Mouse (Mus musculus): ENCODE results near the gene Shisa9. TPM values are rescaled to one million over a fixed set of nuclear protein-coding genes. Genes with fewer than 3 reads are reported as not detected.

Gene Shisa9
- polyA plus RNA-seq, 1 experiment from 2014 or later = 2.5 TPM

DNA sequence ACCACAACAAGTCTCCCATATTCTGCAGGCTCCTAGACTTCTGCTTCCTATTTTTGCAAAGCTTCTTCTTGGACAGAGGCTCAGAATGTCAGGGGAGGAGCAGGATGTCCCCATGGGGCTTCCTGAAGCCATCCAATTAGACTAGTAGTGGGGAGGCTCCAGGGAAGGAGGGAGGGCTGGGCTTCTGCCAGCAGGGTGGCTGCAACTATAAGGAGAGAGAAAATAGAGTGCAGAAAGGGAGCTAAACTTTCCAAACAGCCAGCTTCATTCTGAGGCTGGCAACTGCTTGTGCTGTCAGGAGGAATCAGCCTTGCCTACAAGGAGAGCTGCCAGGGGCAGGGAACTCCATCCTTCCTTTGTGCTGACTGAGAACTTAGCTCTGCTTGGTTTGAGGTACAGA is 162.8 kb downstream of the Shisa9 start:
- no peak overlapping the region for H3K27ac ChIP-seq
- no peaks in the 10 kb centered on the region for H3K4me1 ChIP-seq
- ATAC-seq (ENCODE audit: low FRiP score) = no peak
- no peak overlapping the region for H3K4me3 ChIP-seq
- no peaks in the 10 kb centered on the region for H3K36me3 ChIP-seq
- no peak overlapping the region for H3K4me2 ChIP-seq (replicated peaks)
- no peaks in the 10 kb centered on the region for H3K27me3 ChIP-seq
- no peak overlapping the region for H3K9ac ChIP-seq
- H3K9me3 ChIP-seq (replicated peaks) = no peaks in the 10 kb centered on the region

DNA sequence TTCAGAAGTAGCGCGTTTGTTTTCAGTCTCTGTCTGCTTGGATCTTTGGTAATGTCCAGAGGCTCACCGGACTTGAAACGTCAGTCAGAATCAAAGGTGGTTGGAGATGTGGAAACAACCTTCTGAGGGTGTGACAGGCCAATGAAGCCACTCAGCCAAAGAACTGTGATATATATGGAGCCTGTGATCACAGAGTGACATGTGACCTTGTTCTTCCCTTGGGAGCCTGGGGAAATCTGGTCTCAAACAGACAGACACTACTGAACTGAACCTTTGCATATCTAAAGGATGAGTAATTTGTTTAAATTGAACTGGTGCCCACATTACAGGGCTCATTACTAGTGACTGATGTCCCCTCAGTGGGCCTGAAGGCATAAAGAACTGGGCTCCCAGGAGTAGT is 168.1 kb downstream of the Shisa9 start:
- H3K4me3 ChIP-seq = no peak overlapping the region
- H3K9me3 ChIP-seq (replicated peaks) = no peaks in the 10 kb centered on the region
- H3K27me3 ChIP-seq = no peaks in the 10 kb centered on the region
- no peaks in the 10 kb centered on the region; the same call in 1 of the 2 replicates for H3K4me1 ChIP-seq
- H3K36me3 ChIP-seq = no peaks in the 10 kb centered on the region
- WGBS = 73% methylated on average over 4 of the region's 4 CpGs
- no peak for ATAC-seq (ENCODE audit: low FRiP score)
- no peak overlapping the region for H3K4me2 ChIP-seq (replicated peaks)
- H3K9ac ChIP-seq = no peak overlapping the region
- H3K27ac ChIP-seq = no peak overlapping the region

DNA sequence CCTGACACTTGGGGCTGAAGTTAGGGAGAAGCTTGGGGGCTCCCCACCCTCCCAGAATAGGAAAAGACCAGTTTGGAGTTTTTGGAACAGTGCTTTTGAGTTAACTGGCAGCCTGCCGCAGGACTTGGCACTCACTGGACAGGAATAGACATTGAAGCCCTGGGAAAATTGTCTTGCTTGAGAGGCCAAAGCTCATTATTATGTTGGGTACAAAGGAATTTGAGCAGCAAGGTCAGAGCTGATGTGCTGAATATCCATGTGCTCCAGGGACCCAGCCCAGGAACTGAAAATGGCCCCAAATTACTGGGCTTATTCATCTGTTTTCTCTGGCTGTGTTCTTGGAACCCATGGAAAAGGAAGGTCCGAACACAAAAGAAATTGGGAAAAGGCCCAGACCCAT is 170.6 kb downstream of the Shisa9 start:
- Histone ChIP-seq H3K9me3 (replicated peaks) (no peaks in the 10 kb centered on the region), H3K27ac (no peak overlapping the region), H3K4me3 (no peak overlapping the region), H3K36me3 (no peaks in the 10 kb centered on the region), H3K4me1 (no peaks in the 10 kb centered on the region; the same call in 1 of the 2 replicates), H3K27me3 (no peaks in the 10 kb centered on the region), H3K9ac (no peak overlapping the region), H3K4me2 (replicated peaks) (no peak overlapping the region)
- 78% methylated on average over 2 of the region's 2 CpGs for WGBS
- ATAC-seq (ENCODE audit: low FRiP score) = no peak

DNA sequence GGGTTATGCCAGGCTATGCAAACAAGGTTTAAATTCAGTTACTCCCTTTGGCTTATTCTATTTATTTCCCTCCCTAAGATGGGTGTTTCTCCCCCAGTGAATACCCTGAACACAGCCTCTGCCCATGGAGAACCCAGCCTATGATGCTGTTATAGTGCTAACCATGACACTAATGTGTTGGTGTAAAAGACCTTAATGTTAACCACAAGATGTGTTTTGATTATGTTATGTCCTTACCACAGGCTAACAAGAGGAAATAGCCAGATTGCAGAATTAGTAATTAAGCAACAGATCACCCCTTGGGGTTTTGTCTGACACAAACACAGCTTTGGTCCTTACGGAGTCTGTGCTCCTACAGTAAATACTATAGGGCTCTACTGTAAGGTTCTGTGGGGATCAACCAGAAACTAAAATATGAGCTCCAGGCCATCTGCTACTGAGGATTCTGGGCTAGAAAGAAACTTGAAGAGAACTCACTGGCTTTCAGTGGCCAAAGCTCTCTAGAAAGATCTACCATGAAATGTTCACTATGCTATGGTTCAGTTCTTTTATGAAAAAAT is 189.6 kb downstream of the Shisa9 start:
- no peaks in the 10 kb centered on the region for H3K4me1 ChIP-seq
- no peak overlapping the region for H3K9ac ChIP-seq

DNA sequence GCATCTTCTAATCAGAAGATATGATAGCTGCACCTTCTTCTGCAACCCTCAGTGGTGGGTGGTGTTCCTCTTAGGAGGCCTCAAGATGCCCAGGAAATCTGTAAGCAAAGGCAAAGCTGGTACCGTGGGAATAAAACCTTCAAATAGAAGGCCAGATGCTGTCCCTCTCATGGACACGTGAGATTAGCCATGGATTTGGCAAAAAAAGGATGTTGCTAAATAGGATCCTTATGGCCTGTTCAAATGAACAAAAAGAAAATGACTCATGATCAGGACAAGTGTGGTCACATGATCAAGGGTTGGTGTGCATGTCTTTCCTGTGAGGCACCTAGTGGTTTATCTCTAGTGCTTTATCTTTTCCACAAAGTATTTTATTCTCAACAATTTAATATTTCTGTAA is 194.1 kb downstream of the Shisa9 start:
- no peaks in the 10 kb centered on the region for H3K9me3 ChIP-seq (replicated peaks)
- 85% methylated on average over 2 of the region's 2 CpGs for WGBS
- H3K4me1 ChIP-seq = no peaks in the 10 kb centered on the region
- no peak overlapping the region for H3K9ac ChIP-seq
- ATAC-seq (ENCODE audit: low FRiP score) = no peak
- H3K27me3 ChIP-seq = no peaks in the 10 kb centered on the region
- no peak overlapping the region for H3K4me2 ChIP-seq (replicated peaks)
- no peak overlapping the region for H3K27ac ChIP-seq
- H3K4me3 ChIP-seq = no peak overlapping the region
- no peaks in the 10 kb centered on the region for H3K36me3 ChIP-seq

More for the DNA sequence above, 189.6 kb downstream of the Shisa9 start:
- H3K27me3 ChIP-seq = no peaks in the 10 kb centered on the region
- no peaks in the 10 kb centered on the region for H3K9me3 ChIP-seq (replicated peaks)
- H3K27ac ChIP-seq = no peak overlapping the region
- WGBS = 82% methylated on average over 1 of the region's 1 CpGs
- ATAC-seq (ENCODE audit: low FRiP score) = no peak
- no peaks in the 10 kb centered on the region for H3K36me3 ChIP-seq
- H3K4me2 ChIP-seq (replicated peaks) = no peak overlapping the region
- H3K4me3 ChIP-seq = no peak overlapping the region

DNA sequence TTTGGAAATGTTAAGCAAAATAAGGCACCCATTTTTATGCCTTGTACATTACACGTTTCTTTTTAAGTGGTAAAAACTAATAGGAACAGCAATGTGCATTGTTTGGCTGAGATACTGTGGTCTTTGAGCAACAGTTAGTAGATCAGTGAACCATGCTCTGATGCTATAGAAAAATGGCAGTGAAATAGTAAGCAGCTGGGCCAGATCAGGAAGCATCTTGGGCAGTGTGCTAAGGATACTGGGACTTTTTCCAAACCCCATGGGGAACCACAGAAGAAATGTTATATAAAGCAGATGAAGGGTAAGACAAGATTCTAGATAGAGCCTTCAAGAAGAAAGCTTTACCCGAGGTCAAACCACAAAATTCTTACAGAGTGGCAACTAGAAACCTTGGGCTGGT is 205.8 kb downstream of the Shisa9 start:
- Histone ChIP-seq H3K27me3 (no peaks in the 10 kb centered on the region), H3K36me3 (no peaks in the 10 kb centered on the region), H3K4me2 (replicated peaks) (no peak overlapping the region), H3K9me3 (replicated peaks) (no peaks in the 10 kb centered on the region), H3K4me1 (no peaks in the 10 kb centered on the region), H3K27ac (no peak overlapping the region), H3K4me3 (no peak overlapping the region), H3K9ac (no peak overlapping the region)
- ATAC-seq (ENCODE audit: low FRiP score) = no peak
- 84% methylated on average over 2 of the region's 2 CpGs for WGBS

DNA sequence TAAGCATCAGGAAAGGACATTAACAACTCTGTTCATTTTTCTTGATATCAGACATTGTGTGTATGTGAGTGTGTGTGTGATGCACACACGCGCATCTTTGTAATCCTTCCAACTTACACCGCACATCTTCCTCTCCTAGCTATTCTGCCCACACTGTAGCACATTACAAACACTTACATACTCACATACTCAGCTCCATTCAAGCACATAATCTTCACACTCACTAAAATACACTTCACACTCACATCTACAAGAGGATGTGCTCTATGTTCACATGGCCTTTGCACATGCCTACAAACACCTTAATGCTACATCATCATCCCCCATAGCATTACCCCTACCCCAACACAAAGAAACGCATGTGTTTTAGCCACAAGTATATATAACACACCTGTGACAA is 212.9 kb downstream of the Shisa9 start:
- Histone ChIP-seq H3K4me1 (no peaks in the 10 kb centered on the region), H3K9ac (no peak overlapping the region), H3K4me2 (replicated peaks) (no peak overlapping the region), H3K27ac (no peak overlapping the region), H3K4me3 (no peak overlapping the region), H3K9me3 (replicated peaks) (no peaks in the 10 kb centered on the region), H3K27me3 (no peaks in the 10 kb centered on the region), H3K36me3 (no peaks in the 10 kb centered on the region)
- no peak for ATAC-seq (ENCODE audit: low FRiP score)
- WGBS = 94% methylated on average over 4 of the region's 4 CpGs

DNA sequence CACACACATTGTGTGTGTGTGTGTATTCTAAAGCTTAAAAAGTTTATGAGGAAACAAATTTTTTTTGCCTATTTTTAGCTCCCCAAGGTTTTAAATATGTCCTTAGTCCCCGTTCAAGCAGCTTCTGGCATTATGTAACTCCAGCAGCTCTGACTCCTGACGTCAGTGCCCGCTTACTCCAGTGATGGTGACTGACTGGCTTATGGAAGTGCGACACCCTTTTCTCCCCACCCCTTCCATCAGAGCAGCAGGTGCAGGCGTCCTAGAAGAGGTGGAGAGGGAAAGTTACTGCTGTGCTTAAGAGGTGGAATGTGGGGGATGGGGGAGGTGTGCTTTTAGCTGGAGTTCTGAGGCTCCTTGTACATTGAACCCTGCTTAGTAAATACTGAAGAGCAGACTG is 213.7 kb downstream of the Shisa9 start:
- no peak overlapping the region for H3K4me2 ChIP-seq (replicated peaks)
- no peaks in the 10 kb centered on the region for H3K9me3 ChIP-seq (replicated peaks)
- no peak overlapping the region for H3K9ac ChIP-seq
- no peak overlapping the region for H3K4me3 ChIP-seq
- H3K4me1 ChIP-seq = no peaks in the 10 kb centered on the region
- 58% methylated on average over 5 of the region's 5 CpGs for WGBS
- no peaks in the 10 kb centered on the region for H3K36me3 ChIP-seq
- no peak for ATAC-seq (ENCODE audit: low FRiP score)
- H3K27me3 ChIP-seq = no peaks in the 10 kb centered on the region
- no peak overlapping the region for H3K27ac ChIP-seq

DNA sequence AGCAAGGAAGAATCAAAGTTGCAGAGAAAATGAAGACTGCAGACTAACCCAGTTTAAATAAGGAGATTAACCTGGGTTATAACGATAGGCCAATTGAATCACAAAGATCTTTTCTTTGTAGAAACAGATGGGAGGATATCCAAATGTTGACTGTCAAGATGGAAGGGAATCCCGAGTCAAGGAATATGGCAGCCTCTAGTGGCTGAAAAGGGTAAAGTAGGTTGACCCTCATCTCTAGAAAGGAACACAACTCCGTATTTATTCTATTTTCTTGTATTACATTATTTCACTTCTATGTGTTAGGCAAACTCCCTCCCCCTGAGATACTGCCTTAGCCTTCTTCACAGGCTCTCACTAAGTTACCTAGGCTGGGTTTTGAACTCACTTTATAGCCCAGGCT is 217.3 kb downstream of the Shisa9 start:
- Histone ChIP-seq H3K36me3 (no peaks in the 10 kb centered on the region), H3K27ac (no peak overlapping the region), H3K27me3 (no peaks in the 10 kb centered on the region), H3K9me3 (replicated peaks) (no peaks in the 10 kb centered on the region), H3K4me1 (no peaks in the 10 kb centered on the region), H3K4me2 (replicated peaks) (no peak overlapping the region), H3K9ac (no peak overlapping the region), H3K4me3 (no peak overlapping the region)
- 33% methylated on average over 3 of the region's 3 CpGs for WGBS
- ATAC-seq (ENCODE audit: low FRiP score) = no peak

DNA sequence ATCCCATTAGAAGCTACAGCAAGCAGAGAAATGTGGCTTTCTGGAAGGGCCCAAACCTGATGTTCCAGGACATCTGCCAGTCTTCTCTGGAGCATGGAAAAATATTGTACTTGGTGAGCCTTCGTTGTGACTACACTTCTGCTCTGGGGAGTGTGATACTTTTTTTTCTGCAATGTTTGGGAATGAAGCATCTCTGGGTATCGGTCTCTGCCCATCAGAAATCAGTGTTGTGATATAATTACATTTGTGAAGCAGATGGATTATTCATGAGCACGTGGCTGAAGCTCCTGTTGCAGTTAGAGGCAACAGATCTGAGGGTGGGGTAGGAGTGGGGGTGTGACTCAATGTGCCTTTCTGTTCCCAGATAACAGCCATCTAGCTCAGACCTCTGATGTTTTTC is 218.2 kb downstream of the Shisa9 start:
- no peak overlapping the region for H3K4me2 ChIP-seq (replicated peaks)
- H3K4me1 ChIP-seq = no peaks in the 10 kb centered on the region
- 61% methylated on average over 3 of the region's 3 CpGs for WGBS
- H3K4me3 ChIP-seq = no peak overlapping the region
- no peak for ATAC-seq (ENCODE audit: low FRiP score)
- no peak overlapping the region for H3K9ac ChIP-seq
- H3K36me3 ChIP-seq = no peaks in the 10 kb centered on the region
- H3K27me3 ChIP-seq = no peaks in the 10 kb centered on the region
- no peaks in the 10 kb centered on the region for H3K9me3 ChIP-seq (replicated peaks)
- no peak overlapping the region for H3K27ac ChIP-seq

DNA sequence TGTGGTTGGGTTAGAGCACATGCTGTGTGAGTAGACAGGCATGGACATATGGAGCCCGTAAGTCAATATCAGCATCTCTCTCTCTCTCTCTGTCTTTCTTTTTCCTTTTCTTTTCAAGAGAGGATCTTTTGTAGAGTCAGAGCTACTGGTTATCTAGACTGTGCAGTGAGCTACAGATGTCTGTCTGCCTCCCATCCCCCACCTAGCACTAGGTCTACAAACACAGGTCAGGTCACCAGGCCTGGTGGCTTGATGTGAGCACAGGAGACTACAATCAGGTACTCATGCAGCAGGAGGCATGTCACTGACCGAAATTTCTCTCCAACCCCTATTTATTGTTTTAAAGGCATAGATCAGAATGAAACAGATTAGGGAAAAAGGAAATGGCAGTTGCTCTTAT is 219.1 kb downstream of the Shisa9 start:
- H3K4me1 ChIP-seq = no peaks in the 10 kb centered on the region
- no peaks in the 10 kb centered on the region for H3K9me3 ChIP-seq (replicated peaks)
- no peak overlapping the region for H3K4me3 ChIP-seq
- no peaks in the 10 kb centered on the region for H3K27me3 ChIP-seq
- 90% methylated on average over 2 of the region's 2 CpGs for WGBS
- H3K27ac ChIP-seq = no peak overlapping the region
- H3K4me2 ChIP-seq (replicated peaks) = no peak overlapping the region
- H3K36me3 ChIP-seq = no peaks in the 10 kb centered on the region
- ATAC-seq (ENCODE audit: low FRiP score) = no peak
- H3K9ac ChIP-seq = no peak overlapping the region

DNA sequence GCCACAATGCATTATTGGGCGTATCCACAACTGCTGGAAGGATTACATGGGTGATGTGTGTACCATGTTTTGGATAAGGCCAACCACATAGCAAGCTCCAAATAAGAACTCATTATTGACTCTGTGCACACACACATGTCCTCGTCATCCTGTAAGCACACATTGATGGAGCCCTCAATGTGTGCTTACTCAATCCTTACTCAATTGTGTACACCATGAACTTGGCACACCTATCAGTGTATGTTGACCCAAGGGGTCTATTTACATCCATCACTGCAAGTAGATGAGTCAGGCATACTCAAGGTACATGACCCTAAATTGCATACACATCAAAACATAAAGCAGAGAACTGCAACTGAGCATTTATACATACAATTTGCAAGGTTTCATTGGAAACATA is 220.5 kb downstream of the Shisa9 start:
- 90% methylated on average over 2 of the region's 2 CpGs for WGBS
- H3K9me3 ChIP-seq (replicated peaks) = no peaks in the 10 kb centered on the region
- H3K4me2 ChIP-seq (replicated peaks) = no peak overlapping the region
- no peaks in the 10 kb centered on the region for H3K27me3 ChIP-seq
- H3K27ac ChIP-seq = no peak overlapping the region
- no peak for ATAC-seq (ENCODE audit: low FRiP score)
- no peak overlapping the region for H3K4me3 ChIP-seq
- H3K36me3 ChIP-seq = no peaks in the 10 kb centered on the region
- H3K4me1 ChIP-seq = no peaks in the 10 kb centered on the region
- no peak overlapping the region for H3K9ac ChIP-seq

DNA sequence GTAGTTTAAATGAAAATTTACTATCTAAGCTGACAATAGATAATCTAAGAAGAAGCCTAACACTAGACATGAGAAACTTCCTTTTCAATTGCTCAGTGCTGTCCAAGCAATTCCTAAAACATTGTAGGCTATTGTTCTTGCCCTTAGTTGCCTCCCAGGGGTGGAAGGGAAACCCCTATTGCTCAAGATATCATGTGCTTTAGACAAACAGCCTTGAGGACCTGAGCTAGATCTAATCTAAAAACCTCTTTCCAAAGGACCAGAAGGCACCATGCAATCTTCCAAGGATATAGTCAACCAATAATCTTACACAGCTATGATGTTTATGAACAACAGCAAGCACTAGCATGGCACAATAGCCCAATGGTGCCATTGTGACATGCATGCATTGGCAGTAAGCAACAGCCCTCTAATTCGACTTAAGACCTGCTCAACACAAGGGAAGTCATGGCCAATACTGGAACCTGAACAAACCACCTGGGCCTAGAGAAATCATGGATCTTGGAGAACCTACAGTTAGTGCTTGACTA is 222.6 kb downstream of the Shisa9 start:
- H3K27ac ChIP-seq = no peak overlapping the region
- ATAC-seq (ENCODE audit: low FRiP score) = no peak
- no peaks in the 10 kb centered on the region for H3K36me3 ChIP-seq
- H3K4me3 ChIP-seq = no peak overlapping the region
- H3K9ac ChIP-seq = no peak overlapping the region
- no peak overlapping the region for H3K4me2 ChIP-seq (replicated peaks)
- H3K9me3 ChIP-seq (replicated peaks) = no peaks in the 10 kb centered on the region
- 79% methylated on average over 1 of the region's 1 CpGs for WGBS
- H3K27me3 ChIP-seq = no peaks in the 10 kb centered on the region
- no peaks in the 10 kb centered on the region for H3K4me1 ChIP-seq
